9 mouse cellular contexts compared by ENCODE assay signal in the genomic region with DNA sequence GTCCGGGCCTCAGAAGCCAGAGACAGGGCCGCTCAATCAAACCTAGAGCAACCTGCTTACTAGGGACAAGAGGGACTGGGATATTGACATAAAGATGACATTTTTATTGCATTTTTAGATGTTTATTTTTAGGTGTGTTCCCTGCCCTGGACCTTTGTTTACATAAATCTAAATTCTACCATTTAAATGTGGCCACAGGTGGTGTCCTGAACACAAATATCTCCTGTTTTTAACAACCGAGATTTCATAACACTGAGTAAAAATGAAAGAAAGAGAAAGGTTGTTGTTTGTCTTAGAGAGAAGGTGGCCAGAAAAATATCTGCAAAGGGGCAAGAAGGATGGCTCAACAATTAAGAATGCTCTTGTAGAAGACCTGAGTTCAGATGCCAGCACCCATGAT.
"Had no signal": no experiment of that assay in that cellular context is flagged by ENCODE, and none has a peak within 500 bp of the region (broad histone marks: within the 10 kb centered on the region; RNA-seq: fewer than 3 reads in every experiment).

No protein-coding gene starts in this region.

- H3K9me3 ChIP-seq: liver, embryonic 15.5 days; stomach, embryonic 15.5 days had no signal

- DNase-seq: kidney, postnatal 25 days; lung, adult 2 months; thymus, adult 2 months; thymus, postnatal 25 days had no signal

- H3K27me3 ChIP-seq: liver, embryonic 15.5 days; neural tube, embryonic 13.5 days; stomach, embryonic 15.5 days had no signal

- H3K4me3 ChIP-seq: liver, embryonic 15.5 days; neural tube, embryonic 13.5 days; stomach, embryonic 15.5 days had no signal

- H3K36me3 ChIP-seq: limb, embryonic 10.5 days; liver, embryonic 15.5 days; neural tube, embryonic 13.5 days; stomach, embryonic 15.5 days had no signal

- H3K27ac ChIP-seq: limb, embryonic 10.5 days; liver, embryonic 15.5 days; stomach, embryonic 15.5 days had no signal

- H3K4me2 ChIP-seq: liver, embryonic 11.5 days; liver, embryonic 15.5 days; stomach, embryonic 15.5 days had no signal

- H3K9ac ChIP-seq: liver, embryonic 15.5 days; neural tube, embryonic 13.5 days; stomach, embryonic 15.5 days had no signal
